Mouse (Mus musculus) hindbrain, embryonic 14.5 days (tissue): ENCODE measurements around the gene Idh3g. TPM values are rescaled to one million over a fixed set of nuclear protein-coding genes. Genes with fewer than 3 reads are reported as not detected.

Source experiments
- ATAC-seq: fragments of 200-750 bp; cut with Nextera tagmentation; 2 replicates; pipeline ENCODE4 v1.8.0; 2017; ENCODE audit warnings: moderate number of reproducible peaks, mild to moderate bottlenecking, moderate TSS enrichment, moderate library complexity; ENCODE audit not compliant: low FRiP score
- DNase-seq: peaks from one replicate; pipeline ENCODE4 v3.0.0-alpha.2; 2015; ENCODE audit warnings: low spot score
- H3K27ac ChIP-seq: fragments of 300-500 bp; sonication (generic); 2 replicates; pipeline ENCODE4 v1.5.1; 2014; ENCODE audit warnings: mild to moderate bottlenecking, moderate library complexity
- H3K27me3 ChIP-seq: fragments of 300-500 bp; sonication (generic); 2 replicates; pipeline ENCODE4 v1.6.1; 2014; ENCODE audit warnings: mild to moderate bottlenecking, low read length, mixed read lengths; ENCODE audit not compliant: control insufficient read depth, insufficient read depth
- H3K36me3 ChIP-seq: fragments of 300-500 bp; sonication (generic); replicated peaks from 2 replicates; pipeline ENCODE4 v1.6.1; 2014; ENCODE audit not compliant: control insufficient read depth, insufficient read depth
- H3K4me1 ChIP-seq: fragments of 300-500 bp; sonication (generic); replicated peaks from 2 replicates; pipeline ENCODE4 v1.6.1; 2014; ENCODE audit warnings: antibody characterized with exemption, low read length, mixed read lengths; ENCODE audit not compliant: control insufficient read depth, insufficient read depth
- H3K4me2 ChIP-seq: fragments of 300-500 bp; sonication (generic); replicated peaks from 2 replicates; pipeline ENCODE4 v1.6.1; 2014; ENCODE audit warnings: mild to moderate bottlenecking, moderate library complexity
- H3K4me3 ChIP-seq: fragments of 300-500 bp; sonication (generic); replicated peaks from 2 replicates; pipeline ENCODE4 v1.5.1; 2014; ENCODE audit warnings: mild to moderate bottlenecking, low read length
- H3K9ac ChIP-seq: fragments of 300-500 bp; sonication (generic); 2 replicates; pipeline ENCODE4 v1.6.1; 2014
- H3K9me3 ChIP-seq: fragments of 300-500 bp; sonication (generic); 2 replicates; pipeline ENCODE4 v1.6.1; 2016; ENCODE audit warnings: low read length; ENCODE audit not compliant: control insufficient read depth
- WGBS: fragments of 180-500 bp; shearing (Covaris S2); extraction: QIAGEN DNeasy Blood & Tissue Kit; methylation state at CpG from one replicate; pipeline ENCODE4 v1.1.7; 2014; 5-methylcytosine and 5-hydroxymethylcytosine counted together
- polyA plus RNA-seq: library from polyadenylated mRNA; unstranded; fragments of >200 nt; fragmentation: Nextera tagmentation; extraction: Ambion mirVana; gene quantifications from 2 replicates; pipeline ENCODE4 v1.2.1, GENCODE M21; 2014

Gene Idh3g
- polyA plus RNA-seq, 1 experiment from 2014 or later, result 260 TPM

DNA sequence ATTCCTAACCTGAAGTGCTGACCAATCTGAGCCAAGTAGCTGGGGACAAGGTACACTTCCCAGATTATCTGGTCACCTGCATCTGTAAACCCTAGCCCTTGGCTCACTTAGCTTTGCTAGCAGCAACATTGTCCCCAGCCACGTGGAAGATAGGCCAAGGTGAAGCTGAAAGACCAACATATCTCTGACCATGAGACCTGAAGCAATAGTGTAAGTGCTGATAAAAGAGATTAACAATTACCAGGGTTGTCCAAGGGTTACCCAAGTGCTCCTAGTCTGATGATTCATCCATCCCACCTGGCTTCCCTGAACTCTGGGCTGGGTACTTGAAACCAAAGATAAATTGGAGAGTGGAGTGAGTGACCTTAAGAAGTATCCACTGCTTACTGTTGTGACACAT, 55.8 kb downstream of the Idh3g start:
- Histone ChIP-seq H3K27me3 (no peaks in the 10 kb centered on the region), H3K4me3 (no peak overlapping the region), H3K9ac (no peak overlapping the region), H3K27ac (no peak overlapping the region), H3K4me1 (no peaks in the 10 kb centered on the region), H3K4me2 (no peak overlapping the region), H3K36me3 (0 out of 2 replicates have a peak, but pooled peaks cover 5% of the 10 kb centered on the region), H3K9me3 (no peaks in the 10 kb centered on the region)
- DNase-seq, result no peak
- ATAC-seq, result no peak
- 72% methylated on average over 1 of the region's 1 CpGs for WGBS

Other genes with a start within 250 kb of the Idh3g start
- gene Dusp9, start 147.5 kb downstream of the Idh3g start, polyA plus RNA-seq, result 0.25 and 0.39 TPM in 2 replicates
- 154 and 160 TPM in 2 replicates for gene Pnck, start 126.8 kb downstream of the Idh3g start, polyA plus RNA-seq
- gene Slc6a8, start 113.7 kb downstream of the Idh3g start, polyA plus RNA-seq, result 7.9 and 8.2 TPM in 2 replicates
- gene Bcap31, start 70.7 kb downstream of the Idh3g start, polyA plus RNA-seq, result 135 and 141 TPM in 2 replicates
- gene Abcd1, start 70.3 kb downstream of the Idh3g start, polyA plus RNA-seq, result 8.3 and 10.2 TPM in 2 replicates
- gene Plxnb3, start 29.8 kb downstream of the Idh3g start, polyA plus RNA-seq, result 0.59 TPM in 2 replicates
- gene Srpk3, start 12.5 kb downstream of the Idh3g start, polyA plus RNA-seq, result 0.60 and 1.8 TPM in 2 replicates
- 151 and 176 TPM in 2 replicates for gene Ssr4, start 131 bp upstream of the Idh3g start, polyA plus RNA-seq
- gene Pdzd4, start 38.1 kb upstream of the Idh3g start, polyA plus RNA-seq, result 5.5 and 6.4 TPM in 2 replicates
- gene Avpr2, start 105.2 kb upstream of the Idh3g start, polyA plus RNA-seq, result 0.39 TPM in 1 of 2 replicates, not detected in the other
- gene L1cam, start 109.2 kb upstream of the Idh3g start, polyA plus RNA-seq, result 135 and 147 TPM in 2 replicates
- 3.0 and 3.1 TPM in 2 replicates for gene Arhgap4, start 135.0 kb upstream of the Idh3g start, polyA plus RNA-seq
- 86.8 and 98.0 TPM in 2 replicates for gene Naa10, start 135.0 kb upstream of the Idh3g start, polyA plus RNA-seq
- 11.3 and 15.4 TPM in 2 replicates for gene Renbp, start 144.0 kb upstream of the Idh3g start, polyA plus RNA-seq
- gene Hcfc1, start 179.5 kb upstream of the Idh3g start, polyA plus RNA-seq, result 55.3 and 57.3 TPM in 2 replicates
- gene Irak1, start 237.0 kb upstream of the Idh3g start, polyA plus RNA-seq, result 30.9 and 31.2 TPM in 2 replicates